Mouse (Mus musculus): ENCODE data around the gene Fam89b.

The Fam89b gene

GRCm38 (mm10) chr19:5740320-5741317 lies 11.2 kb upstream of the Fam89b start, which contains the start of gene Ltbp3:
Ltbp3 (plus strand) TSS chr19:5740904.
- no peak for DNase-seq (ENCODE audit: extremely low read depth, low read depth)

DNA sequence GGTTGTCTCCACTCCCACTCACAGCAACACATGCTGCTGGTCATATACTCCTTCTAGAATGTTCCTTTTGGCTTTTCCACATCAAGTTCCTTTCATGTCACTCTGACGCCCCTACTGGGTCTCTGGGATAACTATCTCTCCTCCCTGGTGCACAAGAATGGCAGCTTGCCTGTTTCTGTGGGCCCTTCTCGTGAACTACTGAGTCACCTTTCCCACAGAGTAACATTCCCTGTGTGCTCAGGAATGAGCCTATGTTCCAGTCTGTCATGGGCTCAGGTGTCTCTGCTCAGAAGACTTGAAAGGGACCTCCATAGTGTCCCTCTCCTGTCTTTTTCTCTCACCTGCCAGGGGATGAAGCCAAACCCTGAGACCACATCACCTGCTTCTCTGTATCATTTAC lies 10.0 kb upstream of the Fam89b start:
- no peak for DNase-seq (ENCODE audit: extremely low read depth, low read depth)

DNA sequence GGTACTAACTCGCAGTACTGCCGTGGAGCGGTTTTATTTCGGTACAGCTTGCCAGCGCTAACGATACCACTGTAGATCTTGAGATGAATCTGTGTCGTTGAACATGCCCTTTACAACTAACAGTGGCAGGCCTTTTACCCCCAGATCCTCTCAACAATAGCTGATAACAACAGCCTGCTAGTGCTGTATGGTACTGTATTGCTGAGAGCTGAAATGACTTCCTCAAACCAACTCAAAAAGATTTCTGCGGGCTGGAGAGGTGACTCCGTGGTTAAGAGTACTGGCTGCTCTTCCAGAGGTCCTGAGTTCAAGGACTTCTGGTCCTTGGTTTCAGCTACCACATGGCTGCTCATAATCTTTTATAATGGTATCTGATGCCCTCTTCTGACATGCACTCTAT lies 4.9 kb upstream of the Fam89b start:
- peak; percentile 52 for DNase-seq (ENCODE audit: extremely low read depth, low read depth)

- peak; percentile 86 for DNase-seq (ENCODE audit: extremely low read depth, low read depth)
Observed at GRCm38 (mm10) chr19:5731264-5731978, 2.0 kb upstream of the Fam89b start.

DNA sequence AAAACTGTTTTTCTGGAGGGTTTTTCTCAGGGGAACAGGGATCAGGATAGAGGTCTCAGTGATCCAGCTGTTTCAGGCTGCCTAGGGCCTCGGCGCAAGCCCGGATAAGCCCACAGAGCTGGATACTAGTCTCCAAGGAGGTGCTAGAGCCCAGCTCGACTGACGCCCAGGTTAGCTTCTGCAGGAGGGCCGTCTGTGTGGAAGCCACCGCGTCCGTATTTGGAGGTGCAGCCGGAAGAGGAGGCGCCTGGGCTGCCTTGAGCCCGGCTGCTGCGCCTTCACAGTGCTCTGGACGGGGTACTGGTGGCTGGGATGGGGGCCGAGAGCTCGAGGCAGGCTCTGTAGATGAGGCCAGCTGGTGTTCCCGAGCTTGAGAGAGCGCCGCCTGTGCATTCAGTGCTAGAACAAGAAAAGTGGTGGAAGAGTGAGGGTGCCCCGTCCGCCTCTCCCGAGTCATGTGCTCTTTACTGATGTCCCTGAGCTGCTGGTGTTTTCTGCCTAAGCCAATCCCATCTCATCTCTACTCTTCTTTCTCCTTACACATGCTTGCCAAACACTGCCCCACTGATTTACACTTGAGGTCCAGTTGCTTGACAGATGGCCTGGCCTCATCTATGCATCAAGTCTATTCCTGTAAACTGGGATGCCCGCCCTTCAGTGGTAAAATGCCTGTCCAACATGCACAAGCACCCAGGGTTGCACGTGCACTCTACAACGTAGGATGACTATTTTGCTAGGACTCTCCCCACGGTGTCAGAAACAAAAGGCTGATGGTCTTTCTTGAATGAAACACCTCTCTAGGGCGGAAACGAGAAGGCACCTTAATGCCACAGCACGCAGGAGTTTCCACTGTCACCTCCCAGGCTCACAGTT lies 1.1 kb upstream of the Fam89b start:
- DNase-seq (ENCODE audit: extremely low read depth, low read depth), result no peak

DNA sequence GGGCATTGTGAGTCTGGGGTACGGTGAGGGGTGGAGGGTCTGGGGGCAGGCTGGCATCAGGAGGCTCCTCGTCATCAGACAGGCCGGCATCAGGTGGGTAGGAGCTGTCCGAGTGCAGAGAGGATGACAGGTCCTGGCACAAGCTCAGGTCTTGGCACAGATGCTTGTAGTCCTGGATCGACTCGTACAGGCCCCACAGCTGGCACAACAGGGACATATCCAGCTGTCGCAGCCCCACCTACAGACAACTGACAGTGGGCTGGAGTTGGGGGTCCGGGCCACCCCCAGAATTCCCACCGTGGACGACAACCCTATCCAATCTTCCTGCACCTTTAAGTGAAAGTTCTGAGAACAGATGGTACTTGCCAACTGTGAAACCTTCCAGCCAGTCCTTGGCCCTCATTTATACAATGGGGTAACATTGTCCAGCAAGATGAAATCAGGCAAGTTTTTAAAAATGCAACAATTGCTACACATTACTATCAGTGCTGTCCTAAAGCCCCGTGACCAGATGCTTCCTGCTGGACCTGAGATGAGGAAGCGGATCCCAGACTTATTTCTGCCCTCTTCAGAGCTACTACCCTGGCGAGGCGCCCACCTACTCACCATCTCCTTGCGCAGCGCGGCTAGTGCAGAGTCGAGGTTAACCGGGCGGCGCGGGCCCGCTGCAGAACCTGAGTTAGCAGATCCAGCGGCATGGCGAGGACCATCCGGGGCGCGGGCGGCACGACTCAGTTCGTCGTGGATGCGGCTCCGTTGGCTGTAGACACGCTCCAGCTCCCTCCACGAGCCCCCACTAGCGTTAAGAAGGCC lies 616 bp downstream of the Fam89b start:
- DNase-seq (ENCODE audit: extremely low read depth, low read depth), result no peak

GRCm38 (mm10) chr19:5727701-5728100 lies 1.8 kb downstream of the Fam89b start:
- DNase-seq (ENCODE audit: extremely low read depth, low read depth), result peak; percentile 65

DNA sequence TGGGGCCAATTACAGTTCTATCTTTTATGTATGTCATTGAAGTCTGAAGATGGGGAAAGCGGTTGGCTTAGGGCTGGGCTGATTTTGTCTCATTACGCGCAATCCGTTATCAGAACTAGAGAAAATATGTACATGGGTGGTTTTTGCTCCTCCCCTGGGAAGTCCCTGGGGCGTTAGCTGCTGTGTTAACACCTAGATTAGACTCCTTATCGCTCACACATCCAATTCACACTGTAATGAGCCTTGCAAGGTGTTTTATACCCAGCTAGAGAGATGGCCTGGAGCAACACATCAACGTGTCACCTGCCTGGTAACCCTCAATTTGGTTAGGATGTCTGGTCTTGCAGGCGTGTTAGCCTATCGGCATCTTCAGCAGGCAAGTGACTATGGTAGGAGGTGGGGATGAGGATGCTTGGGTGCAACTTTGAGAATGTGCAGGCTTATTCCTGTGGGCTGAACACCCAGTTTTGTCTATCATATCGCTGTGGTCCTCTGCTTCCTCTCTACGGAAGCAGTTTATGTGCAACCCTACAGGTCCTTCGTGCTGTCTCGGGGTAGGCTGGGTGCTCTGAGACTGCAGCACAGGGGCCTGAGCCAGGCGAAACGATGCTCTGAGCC lies 2.4 kb downstream of the Fam89b start:
- peak; percentile 82 for DNase-seq (ENCODE audit: extremely low read depth, low read depth)

DNA sequence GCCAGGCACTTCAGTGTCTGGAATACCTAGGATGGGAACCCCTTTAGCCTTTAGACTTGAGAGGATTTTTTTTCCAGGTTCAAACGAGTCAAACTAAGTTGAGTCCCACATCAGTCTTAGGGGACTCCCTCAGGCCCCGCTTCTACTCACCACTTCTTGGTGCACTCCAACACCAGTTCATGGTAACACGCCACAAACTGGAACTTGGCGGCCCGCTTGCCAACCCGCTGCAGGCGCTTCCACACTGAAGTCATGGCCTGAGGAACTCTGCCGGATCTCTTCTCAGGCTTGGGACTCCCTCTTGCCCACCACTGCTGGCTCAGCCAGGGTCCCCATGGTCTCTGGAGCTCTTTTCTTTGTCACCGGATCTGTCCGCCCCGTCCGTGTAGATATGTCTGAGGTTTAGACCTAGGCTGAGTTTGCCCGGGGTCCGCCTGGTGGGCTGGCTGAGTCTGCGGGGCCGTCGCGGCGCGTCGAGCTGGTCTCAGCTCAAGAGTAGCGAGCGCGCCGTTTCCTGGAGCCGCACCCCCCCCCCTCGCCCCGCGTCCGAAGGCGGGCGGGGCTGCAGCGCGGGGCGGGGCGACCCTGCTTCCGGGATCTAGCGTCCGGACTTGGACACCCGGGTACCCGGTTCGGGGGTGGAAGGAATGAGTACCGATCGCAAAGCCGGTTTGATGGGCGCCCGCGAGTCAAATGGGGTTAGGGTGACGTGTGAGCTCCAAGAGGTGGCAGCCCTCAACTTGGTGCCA lies 3.5 kb downstream of the Fam89b start, which contains the start of gene Ehbp1l1:
TSS of gene Ehbp1l1 (minus strand) at position 551 of the 749 bp plus-strand sequence.
- DNase-seq (ENCODE audit: extremely low read depth, low read depth), result no peak

- DNase-seq (ENCODE audit: extremely low read depth, low read depth), result peak; percentile 64
Observed at GRCm38 (mm10) chr19:5725029-5725707, 4.3 kb downstream of the Fam89b start.

DNA sequence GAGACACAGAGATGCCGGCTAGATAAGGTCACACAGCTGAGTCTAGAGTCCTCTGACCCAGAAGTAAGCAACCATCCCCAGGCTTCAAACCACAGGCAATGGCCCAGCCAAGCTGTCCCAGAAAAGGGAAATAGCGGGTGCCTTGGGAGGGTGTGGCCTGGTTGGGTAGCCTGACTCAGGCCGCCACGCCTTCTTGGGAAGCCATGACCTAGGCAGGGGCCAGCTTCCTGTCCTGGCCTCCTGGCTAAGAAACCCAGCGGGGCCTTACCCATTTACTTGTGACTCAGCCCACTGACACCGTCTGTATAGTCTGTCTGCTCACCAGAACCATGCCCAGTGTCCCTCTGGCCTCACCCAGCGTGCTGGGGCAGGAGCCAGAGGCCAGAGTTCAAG lies 4.9 kb downstream of the Fam89b start:
- DNase-seq (ENCODE audit: extremely low read depth, low read depth), result peak; percentile 77

DNA sequence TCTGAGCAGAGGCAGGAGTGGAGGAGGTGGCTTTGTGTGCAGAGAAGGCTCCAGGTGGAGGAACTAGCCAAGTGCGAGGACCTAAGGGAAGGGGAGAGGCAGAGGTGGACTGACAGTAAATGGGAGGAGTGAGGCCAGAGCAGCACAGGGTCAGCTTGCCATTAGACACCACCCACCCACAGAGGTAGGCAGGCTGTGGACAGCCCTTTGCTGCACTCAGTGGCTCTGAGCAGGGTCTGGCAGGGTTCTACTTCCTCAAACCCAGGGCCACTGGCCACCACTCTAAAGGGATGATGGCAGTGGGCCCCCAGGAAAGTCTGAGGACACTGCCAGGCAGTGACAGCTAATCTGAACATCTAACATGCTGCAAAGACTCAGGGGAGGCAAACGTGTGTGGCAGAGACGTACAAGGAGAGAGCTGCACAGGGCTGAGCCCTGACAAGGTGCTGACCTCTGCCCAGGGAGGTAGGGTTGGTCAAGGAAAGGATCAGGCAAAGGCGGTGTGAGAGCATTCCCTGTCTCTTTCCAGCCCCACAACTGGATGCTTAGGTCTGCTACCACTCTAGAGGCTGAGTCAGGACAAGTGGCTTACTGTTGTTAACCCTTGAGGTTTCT lies 5.4 kb downstream of the Fam89b start:
- DNase-seq (ENCODE audit: extremely low read depth, low read depth), result no peak

- DNase-seq (ENCODE audit: extremely low read depth, low read depth), result peak; percentile 33
Observed at GRCm38 (mm10) chr19:5722848-5723425, 6.5 kb downstream of the Fam89b start.

GRCm38 (mm10) chr19:5721233-5721632 lies 8.2 kb downstream of the Fam89b start:
- DNase-seq (ENCODE audit: extremely low read depth, low read depth), result no peak

- DNase-seq (ENCODE audit: extremely low read depth, low read depth), result no peak
Observed at GRCm38 (mm10) chr19:5716955-5717354, 12.5 kb downstream of the Fam89b start.

DNA sequence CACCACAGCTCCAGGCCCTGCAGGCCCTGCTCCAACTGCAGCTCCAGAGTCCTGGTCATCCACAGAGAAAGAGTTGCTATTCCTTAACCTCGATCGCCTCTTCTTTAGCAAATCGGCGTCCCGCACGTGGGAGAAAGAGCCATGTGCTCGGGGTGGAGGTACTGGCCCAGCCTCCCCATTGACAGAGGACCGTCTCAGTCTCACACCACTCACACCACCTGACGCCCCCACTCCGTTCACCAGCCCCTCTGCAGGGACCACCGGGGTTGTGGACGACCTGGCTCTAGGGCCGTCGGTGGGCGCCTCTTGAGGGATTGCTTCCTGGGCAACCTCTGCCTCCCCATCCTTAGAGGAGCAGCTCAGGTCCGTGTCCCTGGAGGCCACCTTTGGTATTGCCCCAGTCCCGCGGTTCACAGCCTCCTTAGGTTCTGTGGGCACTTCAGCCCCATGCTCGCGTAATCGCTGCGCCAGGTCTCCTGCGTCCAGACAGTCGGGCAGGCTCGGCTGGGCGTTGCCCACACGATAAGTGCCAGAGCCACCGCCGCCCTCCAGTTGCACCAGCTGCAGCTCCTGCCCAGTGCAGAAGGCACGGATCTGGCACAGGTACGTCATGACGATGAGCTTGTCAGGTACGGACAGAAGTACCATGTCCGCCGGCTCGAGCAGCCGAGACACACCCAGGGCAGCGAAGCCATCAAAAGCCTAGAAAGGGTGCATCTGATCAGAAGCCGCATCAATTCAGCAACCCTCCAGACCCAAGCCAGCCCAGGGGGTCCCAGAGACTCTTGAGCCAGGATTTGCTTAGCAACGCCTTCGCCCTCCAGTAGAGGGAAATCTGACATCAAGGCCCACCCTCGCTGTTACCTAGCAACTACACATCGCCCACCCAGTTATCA lies 13.4 kb downstream of the Fam89b start:
- DNase-seq (ENCODE audit: extremely low read depth, low read depth), result no peak

DNA sequence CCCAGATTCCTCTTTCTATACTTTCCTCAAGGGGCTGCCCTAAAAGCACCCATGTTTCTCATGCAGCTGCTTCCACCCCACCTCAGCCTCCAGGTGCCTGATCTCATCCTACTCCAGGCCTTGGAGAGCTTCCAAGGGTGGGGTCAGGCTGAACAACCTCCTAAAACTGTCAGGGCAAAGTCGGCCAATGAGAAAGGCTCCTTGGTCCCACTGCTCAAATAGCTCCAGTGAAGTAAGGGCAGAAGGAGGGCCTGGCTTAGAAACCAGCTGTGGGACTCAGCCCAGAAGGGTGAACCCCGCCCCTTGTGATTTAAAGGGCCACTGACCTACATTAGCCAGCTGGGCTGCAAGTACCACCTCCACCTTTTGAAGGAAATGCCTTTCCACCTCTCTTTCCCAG lies 15.7 kb downstream of the Fam89b start:
- no peak for DNase-seq (ENCODE audit: extremely low read depth, low read depth)

Data from MEL-GATA-1-ER (cell line).